Mouse (Mus musculus): Measurements from ENCODE around the gene Slc25a43.

Gene Slc25a43

GRCm38 (mm10) chrX:36743503-36744101 lies at the start of gene Slc25a43:
Gene Slc25a43, plus strand, starts transcription at chrX:36743659.
- DNase-seq (ENCODE audit: low spot score in 2 of 2) = peak in 1 of 2 experiments; percentile 4

DNA sequence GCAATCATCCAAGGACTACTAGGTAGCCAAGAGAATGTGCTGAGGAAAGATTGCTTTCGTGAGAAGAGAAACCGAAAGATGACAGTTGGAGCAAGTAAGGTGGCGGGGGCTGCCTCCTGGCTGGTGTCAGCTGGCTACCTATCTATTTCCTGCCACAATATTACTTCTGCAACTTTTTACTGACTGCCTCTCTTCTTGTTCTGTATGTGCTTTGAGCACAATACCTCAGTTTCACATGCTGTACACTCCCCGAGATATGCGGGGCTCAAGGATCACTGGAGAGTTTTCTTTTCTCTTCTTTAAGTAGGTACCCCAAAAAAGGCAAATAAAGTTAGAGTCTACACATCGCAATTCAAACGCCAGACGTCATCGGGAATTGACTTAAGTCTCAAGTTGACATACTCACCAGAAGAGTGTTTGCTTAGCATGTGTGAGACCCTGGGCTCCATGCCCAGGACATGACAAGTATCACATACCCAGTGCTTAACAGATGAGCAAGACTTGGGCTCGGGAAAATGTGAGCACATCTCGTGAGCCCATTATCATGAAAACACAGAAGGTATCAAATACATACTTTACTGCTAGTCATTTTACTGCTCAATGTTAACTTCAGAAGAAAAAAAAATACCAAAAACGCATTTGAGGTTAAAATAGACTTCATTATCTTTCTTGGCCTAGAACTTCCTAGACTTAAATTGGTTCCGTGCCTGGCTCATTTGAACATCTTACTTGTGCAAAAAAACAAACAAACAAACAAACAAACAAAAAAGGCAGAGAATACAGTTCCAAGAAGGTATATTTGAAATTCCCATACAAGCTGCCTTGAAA lies 3.1 kb upstream of the Slc25a43 start:
- no peak for DNase-seq (ENCODE audit: low spot score in 2 of 2)

DNA sequence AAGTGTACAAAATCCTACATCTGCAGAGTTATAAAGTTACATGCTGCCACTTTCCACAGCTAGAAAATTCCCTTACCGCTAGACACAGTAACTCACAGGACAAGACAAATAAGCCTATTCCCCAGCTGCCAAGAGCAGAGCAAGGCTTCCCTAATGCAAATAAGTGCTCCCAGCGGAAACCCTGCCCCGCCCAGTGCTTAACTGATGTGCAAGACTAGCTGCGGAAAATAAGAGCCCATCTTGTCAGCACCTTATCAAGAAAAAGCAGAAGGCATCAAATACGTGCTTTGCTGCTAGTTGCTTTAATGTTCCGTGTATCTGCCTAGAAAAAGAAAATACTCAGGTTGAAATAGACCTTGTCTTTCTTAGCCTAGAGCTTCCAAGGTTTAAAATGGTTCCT lies 2.2 kb upstream of the Slc25a43 start:
- no peak for DNase-seq (ENCODE audit: low spot score in 2 of 2)

DNA sequence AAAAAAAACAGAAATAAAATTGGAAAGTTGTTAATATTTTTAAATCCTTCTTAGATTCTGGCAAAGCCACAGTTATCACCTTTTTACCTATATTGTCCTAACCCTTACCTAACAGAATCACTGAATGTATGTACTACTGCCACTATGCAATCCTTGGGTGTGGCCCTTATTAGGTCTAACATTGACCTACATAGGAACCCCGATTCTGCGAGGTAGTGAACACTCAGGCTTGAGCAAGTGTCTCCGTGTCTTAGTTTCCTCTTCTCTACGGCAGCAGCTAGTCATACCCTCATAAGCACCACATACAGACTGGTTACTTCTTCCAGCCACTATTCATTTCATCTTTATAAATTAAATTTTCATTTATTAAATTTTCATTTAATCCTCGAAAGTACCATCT lies 715 bp upstream of the Slc25a43 start:
- DNase-seq (ENCODE audit: low spot score in 2 of 2) = no peak

DNA sequence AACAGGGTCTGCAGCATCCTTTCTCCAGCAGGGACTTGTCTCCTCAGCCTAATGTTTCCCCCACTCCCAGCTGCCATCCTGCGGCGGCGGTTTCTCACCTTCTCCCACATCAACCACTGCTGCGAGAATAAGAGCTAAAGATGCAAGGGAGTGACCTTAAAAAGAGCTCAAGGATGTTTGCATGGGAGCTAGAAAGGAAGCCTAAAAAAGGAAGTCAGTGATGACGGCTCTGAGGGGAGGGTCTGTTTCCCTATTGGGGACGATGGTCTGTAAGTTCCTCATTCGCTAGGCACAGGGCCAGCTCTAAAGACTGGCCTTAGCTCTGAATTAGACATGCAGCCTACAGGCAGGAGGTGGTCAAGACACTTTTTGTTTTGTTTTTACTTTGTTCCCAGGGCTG lies 1.3 kb downstream of the Slc25a43 start:
- peak; percentile 52 to 62 for DNase-seq (ENCODE audit: low spot score in 2 of 2)

DNA sequence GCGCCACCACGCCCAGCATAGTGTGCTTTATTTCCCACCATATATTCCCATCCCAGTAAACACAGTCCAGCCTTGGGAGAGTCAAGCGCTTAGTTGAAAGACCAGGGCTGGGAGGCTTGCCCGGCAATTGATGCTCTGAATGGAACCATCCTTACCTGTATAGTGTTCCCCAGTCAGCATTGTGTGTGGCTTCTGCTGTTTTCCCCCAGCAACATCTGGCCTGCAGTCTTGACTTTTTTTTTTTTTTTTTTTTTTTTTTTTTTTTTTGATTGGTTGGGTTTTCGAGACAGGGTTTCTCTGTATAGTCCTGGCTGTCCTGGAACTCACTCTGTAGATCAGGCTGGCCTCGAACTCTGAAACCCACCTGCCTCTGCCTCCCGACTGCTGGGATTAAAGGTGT lies 1.9 kb downstream of the Slc25a43 start:
- no peak for DNase-seq (ENCODE audit: low spot score in 2 of 2)

DNA sequence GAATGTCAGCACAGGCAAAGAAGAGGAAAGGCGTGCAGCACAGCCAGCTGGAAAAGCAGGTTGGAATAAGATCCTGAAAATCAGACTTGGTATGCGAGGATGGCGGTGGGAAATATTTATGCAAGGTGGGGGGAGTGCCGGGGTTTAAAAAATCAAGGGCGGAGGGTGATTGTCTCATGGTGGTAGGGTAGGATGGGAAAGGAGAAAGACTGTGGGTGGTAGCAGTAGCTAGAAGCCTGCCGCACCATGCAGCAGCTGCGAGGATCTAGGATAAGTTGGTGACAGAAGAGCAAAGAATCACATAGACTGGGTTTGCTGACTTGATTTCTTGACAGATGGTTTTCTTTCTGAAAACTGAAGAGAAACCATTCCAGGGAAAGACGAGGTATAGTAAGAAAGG lies 3.3 kb downstream of the Slc25a43 start:
- DNase-seq (ENCODE audit: low spot score in 2 of 2) = no peak

DNA sequence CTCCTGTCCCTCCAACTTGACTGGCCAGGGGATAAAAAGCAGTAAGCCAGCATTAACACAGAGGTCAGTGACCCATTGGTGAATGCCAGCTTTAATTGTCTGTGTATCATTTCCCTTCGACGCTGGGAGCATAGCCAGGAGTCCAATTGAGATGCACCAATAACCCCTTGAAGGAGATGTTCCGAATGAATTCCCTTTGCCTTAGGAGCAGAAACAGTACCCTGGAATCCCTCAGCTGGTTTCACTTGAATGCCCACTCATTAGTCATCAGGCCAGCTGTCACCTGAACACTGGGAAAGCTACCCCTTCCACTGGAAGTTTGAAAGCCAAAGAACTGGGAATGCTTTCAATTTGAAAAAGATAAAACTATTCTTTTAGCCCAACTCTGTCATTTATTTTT lies 5.1 kb downstream of the Slc25a43 start:
- no peak for DNase-seq (ENCODE audit: low spot score in 2 of 2)

DNA sequence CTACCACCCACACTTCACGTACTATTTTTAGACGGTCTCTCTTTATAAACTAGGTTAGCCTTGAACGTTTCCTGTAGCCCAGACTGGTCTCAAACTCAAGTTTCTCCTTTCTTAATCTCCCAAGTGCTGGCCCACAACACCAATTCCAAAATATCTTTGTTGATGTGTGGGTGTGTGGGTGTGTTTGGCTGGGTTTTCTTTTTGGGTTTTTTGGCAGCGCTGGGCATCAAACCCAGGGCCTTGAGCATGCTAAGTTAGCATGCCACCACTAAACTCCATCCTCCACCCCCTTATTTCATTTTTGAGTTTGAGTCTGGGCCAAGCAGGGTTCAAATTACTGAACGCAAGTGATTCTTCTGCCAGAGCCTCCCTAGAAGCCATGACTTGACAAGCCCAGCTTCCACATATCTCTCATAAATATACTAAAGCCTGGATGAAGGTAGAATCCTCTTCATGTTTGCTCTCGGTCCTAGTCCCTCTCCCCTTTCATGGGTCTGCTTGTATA lies 5.9 kb downstream of the Slc25a43 start:
- DNase-seq (ENCODE audit: low spot score in 2 of 2) = no peak

DNA sequence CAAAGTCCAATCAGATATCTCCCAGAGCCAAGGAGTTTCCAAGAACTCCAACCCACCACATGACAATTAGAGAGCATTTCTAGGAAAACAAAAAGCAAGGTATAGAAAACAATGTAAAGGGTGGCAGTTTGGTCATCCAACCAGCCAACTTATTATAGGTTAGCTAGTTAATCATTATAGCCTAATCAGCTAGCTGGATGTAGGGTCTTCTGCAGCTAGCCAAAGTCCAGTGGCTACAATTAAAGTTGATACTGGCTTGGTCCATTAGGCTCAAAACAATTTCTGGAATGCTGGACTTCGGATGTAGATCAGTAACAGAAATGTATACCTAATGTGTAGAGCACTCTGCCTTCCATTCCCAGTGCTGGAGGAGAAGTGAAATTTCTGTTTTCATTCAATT lies 7.1 kb downstream of the Slc25a43 start:
- DNase-seq (ENCODE audit: low spot score in 2 of 2) = no peak

GRCm38 (mm10) chrX:36752586-36752985 lies 9.1 kb downstream of the Slc25a43 start:
- no peak for DNase-seq (ENCODE audit: low spot score in 2 of 2)

- DNase-seq (ENCODE audit: low spot score in 2 of 2) = no peak
These were observed 14.5 kb downstream of the Slc25a43 start for GRCm38 (mm10) chrX:36757796-36758472.

DNA sequence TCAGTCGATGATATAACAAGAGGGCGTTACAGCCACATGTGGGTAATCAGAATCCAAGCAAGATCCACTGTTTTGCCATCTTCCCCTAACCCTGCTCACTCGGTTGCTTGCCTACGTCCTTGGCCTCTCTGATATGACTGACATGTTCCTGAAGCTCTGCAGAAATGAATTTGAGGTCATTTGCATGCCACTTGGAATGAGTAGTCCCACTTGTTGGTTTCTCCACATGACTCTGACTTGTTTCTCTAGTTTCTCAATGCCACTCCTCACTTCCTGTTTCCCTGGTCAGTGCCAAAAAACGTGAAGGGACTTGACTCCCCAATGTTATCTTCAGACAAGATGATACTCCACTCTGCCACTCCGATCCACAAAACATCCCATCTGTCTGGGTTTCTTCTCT lies 15.1 kb downstream of the Slc25a43 start:
- no peak for DNase-seq (ENCODE audit: low spot score in 2 of 2)

DNA sequence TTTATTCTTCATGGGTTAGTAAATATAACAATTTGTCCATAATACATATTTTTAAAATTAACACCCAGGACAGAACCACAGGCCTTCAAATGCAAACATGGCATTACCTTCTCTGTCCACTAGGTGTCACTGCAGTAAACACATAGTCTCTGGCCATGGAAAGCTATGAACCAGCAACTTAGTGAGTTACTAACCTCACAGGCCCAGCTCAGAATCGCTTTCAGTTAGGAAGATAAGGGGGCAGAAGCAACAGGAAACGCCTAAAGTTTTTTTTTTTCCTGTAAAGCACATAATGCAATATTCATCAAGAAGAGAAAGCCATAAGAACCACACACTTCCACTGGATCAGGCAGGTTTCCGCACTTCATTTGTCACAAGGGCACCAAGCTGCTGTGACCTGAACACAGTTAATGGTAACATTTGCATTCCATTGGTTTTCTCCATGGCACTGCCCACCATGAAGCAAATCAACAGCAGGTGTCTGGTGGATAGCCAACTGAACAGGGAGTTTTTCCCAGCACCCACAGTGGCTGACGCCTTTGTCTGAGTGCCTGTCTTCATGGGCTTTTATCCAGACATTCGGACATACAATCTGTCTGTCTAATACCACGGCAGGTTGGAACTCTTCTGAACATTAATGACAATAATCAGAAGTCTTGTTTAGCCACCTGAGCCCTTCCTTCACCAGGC lies 17.6 kb downstream of the Slc25a43 start:
- DNase-seq (ENCODE audit: low spot score in 2 of 2) = peak; percentile 8 to 52

GRCm38 (mm10) chrX:36762289-36762688 lies 18.8 kb downstream of the Slc25a43 start:
- DNase-seq (ENCODE audit: low spot score in 2 of 2) = no peak

- DNase-seq (ENCODE audit: low spot score in 2 of 2) = no peak
These were observed 19.4 kb downstream of the Slc25a43 start for GRCm38 (mm10) chrX:36762894-36763293.

GRCm38 (mm10) chrX:36763298-36763933 lies 20.0 kb downstream of the Slc25a43 start:
- no peak for DNase-seq (ENCODE audit: low spot score in 2 of 2)

DNA sequence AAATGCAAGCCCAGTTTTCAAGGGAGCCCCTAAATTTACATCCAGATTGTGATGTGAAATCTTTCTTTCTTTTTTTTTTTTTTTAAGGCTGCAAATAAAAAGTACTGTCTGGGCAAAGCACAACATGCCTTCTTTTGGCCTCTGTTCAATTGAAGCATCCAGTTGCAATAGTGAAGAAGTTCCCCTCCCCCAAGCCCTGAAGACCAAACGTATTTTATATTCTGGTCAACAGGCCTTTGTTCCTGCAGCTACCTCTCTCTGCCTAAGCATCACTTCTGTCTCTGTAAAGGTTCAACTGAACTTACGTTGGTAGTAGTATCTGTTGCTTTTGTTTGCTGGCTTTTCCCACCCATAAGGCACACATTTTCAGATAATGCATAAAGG lies 20.5 kb downstream of the Slc25a43 start:
- DNase-seq (ENCODE audit: low spot score in 2 of 2) = no peak

DNA sequence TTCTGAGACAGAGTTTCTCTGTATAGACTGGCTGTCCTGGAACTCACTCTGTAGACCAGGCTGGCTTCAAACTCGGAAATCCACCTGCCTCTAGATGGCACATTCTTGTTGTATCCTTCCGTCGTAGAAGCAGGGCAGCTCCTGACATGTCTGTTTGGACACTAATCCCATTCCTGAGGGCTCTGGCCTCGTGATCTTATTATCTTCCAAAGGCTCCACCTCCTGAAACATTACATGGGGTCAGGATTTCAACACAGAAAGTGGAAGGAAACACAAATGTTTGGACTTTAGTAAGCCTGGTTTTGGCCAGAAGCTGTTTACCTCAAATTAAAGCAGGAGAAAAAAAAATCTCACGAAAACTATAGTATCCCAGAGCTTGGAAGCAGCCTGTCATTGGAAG lies 23.9 kb downstream of the Slc25a43 start:
- no peak for DNase-seq (ENCODE audit: low spot score in 2 of 2)

- no peak for DNase-seq (ENCODE audit: low spot score in 2 of 2)
These were observed 29.1 kb downstream of the Slc25a43 start for GRCm38 (mm10) chrX:36772591-36772990.

- no peak for DNase-seq (ENCODE audit: low spot score in 2 of 2)
These were observed 32.1 kb downstream of the Slc25a43 start for GRCm38 (mm10) chrX:36775520-36775919.

DNA sequence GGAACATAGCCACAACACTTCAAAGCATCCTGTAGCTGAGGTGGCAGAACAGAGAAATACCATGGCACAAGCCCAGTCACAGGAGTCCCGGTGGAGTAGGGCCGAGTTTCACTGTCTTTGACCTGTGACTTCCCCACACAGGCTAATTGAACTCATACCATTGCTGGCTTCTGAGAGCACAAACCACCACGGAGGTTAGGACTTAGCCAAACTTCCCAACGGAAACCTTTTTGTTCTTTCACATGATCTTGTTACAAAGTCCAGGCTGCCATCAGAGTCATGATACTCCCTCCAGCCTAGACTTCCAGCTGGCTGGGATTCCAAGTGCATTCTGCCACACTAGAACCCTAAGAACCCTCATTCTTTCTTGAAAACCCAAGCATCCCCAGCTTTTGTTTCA lies 34.2 kb downstream of the Slc25a43 start:
- DNase-seq (ENCODE audit: low spot score in 2 of 2) = no peak
